Mouse (Mus musculus): ENCODE measurements around the gene Zbp1.

Zbp1 gene

GRCm38 (mm10) chr2:173216840-173217239 lies 1.9 kb downstream of the Zbp1 start:
- DNase-seq (ENCODE audit: low spot score in 2 of 2): peak in 1 of 2 experiments; percentile 10

DNA sequence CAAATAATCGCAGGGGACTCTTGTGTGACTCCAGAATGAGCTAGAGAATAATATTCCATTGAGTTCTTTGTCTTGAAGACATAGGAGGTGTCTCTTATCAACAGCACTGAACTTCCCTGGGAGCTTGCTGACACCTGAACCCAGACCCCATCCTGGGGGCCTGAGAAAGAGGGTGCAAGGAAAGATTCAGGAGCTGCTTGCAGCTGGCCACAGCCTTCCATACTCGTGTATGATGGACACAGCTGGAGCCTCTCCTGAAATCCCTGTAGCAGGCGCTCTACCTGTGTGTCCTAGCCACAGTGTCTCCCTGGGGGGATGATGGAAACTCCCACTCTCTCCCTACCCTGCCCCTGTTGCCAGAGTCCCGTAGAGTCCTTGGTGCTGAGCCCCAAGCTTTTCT lies 6.5 kb downstream of the Zbp1 start:
- DNase-seq (ENCODE audit: low spot score in 2 of 2): peak in 1 of 2 experiments; percentile 0

- no peak for DNase-seq (ENCODE audit: low spot score in 2 of 2)
Measured at GRCm38 (mm10) chr2:173209091-173209815, 9.5 kb downstream of the Zbp1 start.

- no peak for DNase-seq (ENCODE audit: low spot score in 2 of 2)
Measured at GRCm38 (mm10) chr2:173207051-173207450, 11.7 kb downstream of the Zbp1 start.

DNA sequence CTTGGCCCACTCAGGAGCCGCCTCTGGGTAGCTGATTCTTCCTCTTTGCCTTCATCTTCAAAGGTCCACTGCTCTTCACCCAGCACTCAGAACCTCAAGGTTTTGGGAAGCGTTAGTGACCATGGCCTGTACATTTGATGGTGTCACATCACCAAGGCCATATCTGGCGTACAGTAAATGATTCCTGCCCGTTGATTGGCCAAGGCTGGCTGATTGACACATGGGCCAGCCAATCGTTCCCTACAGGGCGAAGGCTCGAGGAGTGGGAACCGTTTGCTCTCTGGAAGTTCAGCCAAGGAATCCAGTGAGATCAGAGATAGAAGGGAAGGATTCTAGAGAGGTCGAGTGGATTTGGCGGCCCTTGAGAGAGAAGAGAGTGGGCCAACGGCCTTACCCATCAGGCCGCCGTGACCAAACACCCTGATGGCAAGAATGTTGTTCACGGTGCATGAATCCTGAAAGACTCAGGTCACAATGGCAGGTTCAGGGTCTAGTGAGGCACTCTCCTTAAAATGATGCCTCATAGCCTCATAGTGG lies 13.1 kb downstream of the Zbp1 start:
- peak in 1 of 2 experiments; percentile 8 for DNase-seq (ENCODE audit: low spot score in 2 of 2)

DNA sequence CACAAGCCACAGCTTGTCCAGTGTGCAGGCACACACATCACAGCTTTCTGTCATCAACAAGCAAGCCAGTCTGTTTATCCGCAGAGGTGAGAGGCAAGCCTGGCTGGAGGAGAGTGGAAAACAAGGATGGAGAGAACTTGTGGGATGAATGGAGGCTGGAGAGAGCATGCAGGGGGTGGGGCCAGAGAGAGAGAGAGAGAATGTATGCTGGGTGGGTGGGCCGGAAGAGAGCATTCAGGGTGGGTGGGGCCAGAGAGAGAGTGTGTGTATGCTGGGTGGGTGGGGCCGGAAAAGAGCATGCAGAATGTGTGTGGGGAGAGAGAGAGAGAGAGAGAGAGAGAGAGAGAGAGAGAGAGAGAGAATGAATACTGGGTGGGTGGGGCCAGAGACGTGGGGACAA lies 14.1 kb downstream of the Zbp1 start:
- peak in 1 of 2 experiments; percentile 8 for DNase-seq (ENCODE audit: low spot score in 2 of 2)

DNA sequence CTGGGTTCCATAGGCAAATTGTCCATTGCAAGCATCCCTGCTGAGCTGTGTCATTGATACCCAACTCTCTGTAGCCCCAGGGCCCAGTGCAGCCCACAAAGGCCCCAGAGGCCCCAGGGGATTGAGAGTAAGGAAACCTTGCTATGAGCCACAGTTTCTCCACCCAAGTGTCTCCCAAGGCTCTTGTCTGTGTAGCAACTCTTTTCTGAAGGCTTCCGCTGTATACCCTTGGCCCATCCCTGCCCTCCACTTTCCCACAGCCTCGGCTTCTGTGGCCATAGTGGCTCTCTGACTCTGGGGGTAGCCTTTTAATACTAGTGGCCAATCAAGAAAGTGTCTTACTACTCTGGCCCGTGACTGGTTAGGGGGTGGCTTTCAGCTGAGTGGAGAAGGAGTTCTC lies 15.0 kb downstream of the Zbp1 start:
- DNase-seq (ENCODE audit: low spot score in 2 of 2): peak in 1 of 2 experiments; percentile 8

- DNase-seq (ENCODE audit: low spot score in 2 of 2): peak in 1 of 2 experiments; percentile 10
Measured at GRCm38 (mm10) chr2:173202924-173203689, 15.6 kb downstream of the Zbp1 start.

- DNase-seq (ENCODE audit: low spot score in 2 of 2): no peak
Measured at GRCm38 (mm10) chr2:173194796-173195195, 23.9 kb downstream of the Zbp1 start.

DNA sequence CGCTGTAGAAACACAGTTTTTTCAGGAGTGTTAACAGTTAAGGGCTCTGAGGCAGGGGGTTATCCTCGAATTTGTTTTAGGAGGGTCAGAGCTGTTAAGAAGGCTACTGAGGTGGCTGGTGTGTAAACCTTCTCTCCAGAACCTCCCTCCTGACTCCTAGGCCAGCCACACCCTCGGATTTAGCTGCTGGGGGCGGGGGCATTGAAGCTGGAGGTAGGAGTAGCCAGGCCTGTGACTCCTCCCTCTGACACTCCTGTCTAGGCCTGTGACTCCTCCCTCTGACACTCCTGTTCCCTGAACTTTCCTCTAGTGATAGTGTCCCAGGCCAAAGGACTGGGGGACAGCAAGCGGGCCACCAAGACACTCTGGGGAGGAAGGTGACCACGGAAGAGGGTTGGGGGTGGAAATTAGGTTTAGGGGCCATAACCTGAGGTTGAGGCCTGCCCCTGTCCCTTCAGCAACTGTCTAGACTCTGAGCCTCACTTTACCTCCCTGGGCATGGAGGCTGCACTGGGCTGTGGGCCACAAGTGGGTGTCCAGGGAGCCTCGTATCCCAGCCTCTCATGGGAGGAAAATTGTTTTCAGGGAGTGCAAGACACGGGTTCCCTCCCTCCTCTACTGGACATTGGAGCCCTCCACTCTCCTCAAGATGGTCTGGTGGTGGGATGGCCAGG lies 31.4 kb downstream of the Zbp1 start:
- DNase-seq (ENCODE audit: low spot score in 2 of 2): peak in 1 of 2 experiments; percentile 24

GRCm38 (mm10) chr2:173186047-173186943 lies 32.4 kb downstream of the Zbp1 start:
- DNase-seq (ENCODE audit: low spot score in 2 of 2): peak; percentile 69 to 87

DNA sequence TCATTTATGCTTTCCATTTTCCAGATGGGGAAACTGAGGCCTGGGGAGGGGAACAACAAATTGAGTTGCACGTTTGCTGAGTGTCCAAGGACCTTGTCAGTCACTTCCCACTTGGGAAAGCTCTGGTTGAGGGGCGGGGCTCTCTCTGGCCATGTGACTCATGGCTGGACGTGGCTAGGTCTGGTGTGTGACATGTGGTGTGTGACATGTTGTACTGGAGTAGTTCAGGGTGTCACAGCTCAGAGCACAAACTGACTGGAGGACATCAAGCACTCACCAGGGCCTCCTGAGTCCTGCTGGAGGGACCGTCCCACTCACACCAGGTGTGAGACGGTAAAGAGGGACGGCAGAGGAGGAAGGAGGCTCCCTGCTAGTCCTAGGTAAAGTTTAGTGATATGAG lies 33.4 kb downstream of the Zbp1 start:
- DNase-seq (ENCODE audit: low spot score in 2 of 2): no peak

- peak in 1 of 2 experiments; percentile 14 for DNase-seq (ENCODE audit: low spot score in 2 of 2)
Measured at GRCm38 (mm10) chr2:173184475-173185080, 34.1 kb downstream of the Zbp1 start.

DNA sequence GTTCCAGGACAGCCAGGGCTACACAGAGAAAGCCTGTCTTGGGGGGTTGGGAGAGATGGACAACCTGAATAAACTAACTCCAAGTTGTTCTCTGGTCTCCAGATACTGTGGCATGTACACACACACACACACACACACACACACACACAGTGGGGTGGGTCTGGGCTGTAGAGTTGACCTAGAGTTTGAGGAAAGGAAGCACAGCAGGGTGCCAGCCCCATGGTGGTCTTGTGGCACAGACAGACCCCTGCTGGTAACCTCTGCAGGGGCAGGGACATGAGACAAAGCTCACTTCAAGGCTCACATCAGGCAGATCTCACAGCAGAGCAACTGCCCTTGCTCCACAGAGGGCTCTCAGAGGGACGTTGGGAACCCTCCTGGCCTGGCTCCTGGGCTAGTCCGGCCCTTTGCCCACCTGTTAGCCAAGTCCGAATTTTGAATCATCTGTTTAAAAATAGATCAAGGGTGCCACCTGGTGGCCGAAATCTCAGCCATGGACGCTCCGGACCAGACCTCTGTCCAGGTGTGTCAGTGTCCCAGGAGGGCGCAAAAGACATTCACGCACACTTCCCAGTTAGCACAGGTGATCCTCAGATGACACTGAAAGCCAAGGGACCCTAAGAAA lies 34.8 kb downstream of the Zbp1 start:
- peak; percentile 27 to 77 for DNase-seq (ENCODE audit: low spot score in 2 of 2)

- no peak for DNase-seq (ENCODE audit: low spot score in 2 of 2)
Measured at GRCm38 (mm10) chr2:173183311-173183710, 35.4 kb downstream of the Zbp1 start.

DNA sequence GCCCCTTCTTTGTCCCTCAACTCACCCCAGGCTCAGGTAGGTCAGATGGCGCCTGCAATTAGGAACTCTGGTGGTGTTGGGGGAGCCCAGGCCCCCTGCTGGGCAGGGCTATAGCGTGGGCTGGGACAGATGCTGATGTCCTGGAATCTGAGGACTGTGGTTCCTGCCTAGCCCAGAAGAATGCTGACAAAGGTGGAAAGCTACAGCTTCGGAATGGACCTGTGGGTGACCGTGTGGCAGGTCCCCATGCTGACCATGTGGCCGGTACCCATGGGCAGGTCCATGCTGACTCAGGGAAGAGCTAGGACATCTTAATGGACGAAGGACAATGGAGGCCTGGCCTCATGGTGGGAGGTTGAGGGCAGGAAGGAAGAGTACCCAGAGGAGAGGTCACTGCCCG lies 35.9 kb downstream of the Zbp1 start:
- no peak for DNase-seq (ENCODE audit: low spot score in 2 of 2)

GRCm38 (mm10) chr2:173181901-173182300 lies 36.8 kb downstream of the Zbp1 start:
- DNase-seq (ENCODE audit: low spot score in 2 of 2): no peak

DNA sequence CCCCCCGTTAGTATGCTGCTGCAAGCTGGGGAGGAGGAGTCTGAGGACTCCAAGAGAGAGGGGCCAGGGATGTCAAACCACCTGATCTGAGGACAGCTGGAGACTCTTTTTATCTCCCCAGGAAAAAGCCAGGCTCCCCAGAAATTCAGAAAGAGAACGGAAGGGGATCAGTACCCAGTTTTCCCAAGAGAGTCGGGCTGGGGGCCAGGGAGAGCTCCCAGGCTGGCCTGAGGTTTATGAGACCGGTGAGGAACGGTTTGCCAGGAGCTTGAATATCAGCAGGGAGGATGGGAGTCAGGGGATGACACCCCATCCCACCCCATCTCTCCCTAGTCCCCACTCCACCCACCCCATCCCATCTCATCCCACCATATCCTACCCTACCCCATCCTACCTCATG lies 37.2 kb downstream of the Zbp1 start:
- no peak for DNase-seq (ENCODE audit: low spot score in 2 of 2)

DNA sequence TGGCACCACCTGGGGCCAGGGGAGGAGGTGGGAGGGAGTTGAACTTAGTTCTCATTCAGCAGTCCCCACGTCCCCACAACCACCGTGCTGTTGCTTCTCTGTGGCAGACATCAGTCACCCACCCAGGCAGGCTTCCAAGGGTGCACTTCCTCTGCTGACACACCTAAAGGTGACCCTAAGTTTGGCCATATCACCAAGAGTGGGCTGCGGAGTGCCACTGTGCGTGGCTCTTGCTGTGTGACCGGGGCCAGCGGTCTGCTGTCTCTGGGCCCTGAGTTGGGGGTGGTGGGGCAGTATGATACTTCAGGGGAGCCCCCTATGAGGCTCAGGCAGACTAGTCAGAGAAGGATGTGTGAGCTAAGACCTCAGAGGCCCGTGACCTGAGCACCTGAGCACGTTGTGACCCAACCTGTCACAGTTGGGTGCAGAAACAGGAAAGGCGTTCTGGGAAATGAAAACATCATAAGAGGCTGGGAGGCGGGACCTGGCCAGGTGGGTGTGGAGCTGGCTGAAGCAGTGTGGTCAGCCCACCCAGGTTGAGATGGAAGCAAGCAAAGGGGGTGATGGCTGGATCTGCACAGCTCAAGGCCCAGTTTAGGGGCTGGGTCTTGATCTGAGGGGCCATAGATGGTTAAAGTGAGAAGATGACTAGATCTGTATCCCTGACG lies 37.9 kb downstream of the Zbp1 start:
- peak in 1 of 2 experiments; percentile 3 for DNase-seq (ENCODE audit: low spot score in 2 of 2)

GRCm38 (mm10) chr2:173180026-173180425 lies 38.7 kb downstream of the Zbp1 start:
- DNase-seq (ENCODE audit: low spot score in 2 of 2): no peak
